Mouse (Mus musculus) adrenal gland, adult 10 weeks (tissue): Measurements from ENCODE around the gene Atrx. TPM values are rescaled to one million over a fixed set of nuclear protein-coding genes. Genes with fewer than 3 reads are reported as not detected.

ENCODE experiments used
- polyA plus RNA-seq: library from polyadenylated mRNA; stranded (reverse); fragments of 350-450 nt; fragmentation: Illumina TruSeq; extraction: RNeasy Lipid Tissue Mini Kit (QIAGEN cat#74804); gene quantifications from one replicate; pipeline ENCODE4 v1.2.3, GENCODE M21; 2014; ENCODE audit warnings: low read depth, low replicate concordance

The Atrx gene
- 287 TPM for polyA plus RNA-seq

GRCm38 (mm10) chrX:105928861-105929477 lies at the start of gene Atrx:
Gene Atrx (minus strand): TSS chrX:105929403.

GRCm38 (mm10) chrX:105764162-105765004 lies 164.8 kb downstream of the Atrx start, which contains the start of gene Fgf16:
Gene Fgf16 (plus strand): TSS chrX:105764279.

Other genes starting within 250 kb of the Atrx start
- 0.58 TPM for gene Fgf16, start 165.1 kb downstream of the Atrx start, polyA plus RNA-seq
- 120 TPM for gene Magt1, start 82.5 kb upstream of the Atrx start, polyA plus RNA-seq
- gene Cox7b, start 86.3 kb upstream of the Atrx start, polyA plus RNA-seq = 858 TPM
- 149 TPM for gene Atp7a, start 97.9 kb upstream of the Atrx start, polyA plus RNA-seq
- gene Tlr13, start 213.8 kb upstream of the Atrx start, polyA plus RNA-seq = 8.7 TPM